Mouse (Mus musculus): ENCODE results near the gene Synrg.
A peak's percentile ranks its signal among the peaks of the same experiment; 100 is the strongest.

The Synrg gene

GRCm38 (mm10) chr11:84040621-84041020 is 76.4 kb downstream of the Synrg start:
- DNase-seq (ENCODE audit: low spot score), result no peak

- no peak for DNase-seq (ENCODE audit: low spot score)
These were observed 78.9 kb downstream of the Synrg start for GRCm38 (mm10) chr11:84042808-84043762.

GRCm38 (mm10) chr11:84044988-84045387 is 80.8 kb downstream of the Synrg start:
- DNase-seq (ENCODE audit: low spot score), result no peak

GRCm38 (mm10) chr11:84047270-84047669 is 83.0 kb downstream of the Synrg start:
- DNase-seq (ENCODE audit: low spot score), result no peak

GRCm38 (mm10) chr11:84048411-84048810 is 84.2 kb downstream of the Synrg start:
- no peak for DNase-seq (ENCODE audit: low spot score)

- no peak for DNase-seq (ENCODE audit: low spot score)
These were observed 88.8 kb downstream of the Synrg start for GRCm38 (mm10) chr11:84053055-84053454.

GRCm38 (mm10) chr11:84053524-84054163 is 89.4 kb downstream of the Synrg start:
- no peak for DNase-seq (ENCODE audit: low spot score)

- no peak for DNase-seq (ENCODE audit: low spot score)
These were observed 93.2 kb downstream of the Synrg start for GRCm38 (mm10) chr11:84057418-84057817.

GRCm38 (mm10) chr11:84059784-84060183 is 95.6 kb downstream of the Synrg start:
- no peak for DNase-seq (ENCODE audit: low spot score)

GRCm38 (mm10) chr11:84060635-84061034 is 96.4 kb downstream of the Synrg start:
- DNase-seq (ENCODE audit: low spot score), result no peak

- DNase-seq (ENCODE audit: low spot score), result no peak
These were observed 97.7 kb downstream of the Synrg start for GRCm38 (mm10) chr11:84061881-84062280.

- DNase-seq (ENCODE audit: low spot score), result no peak
These were observed 98.6 kb downstream of the Synrg start for GRCm38 (mm10) chr11:84062805-84063204.

GRCm38 (mm10) chr11:84063631-84064209 is 99.5 kb downstream of the Synrg start:
- DNase-seq (ENCODE audit: low spot score), result no peak

GRCm38 (mm10) chr11:84066071-84066481 is 101.8 kb downstream of the Synrg start:
- peak; percentile 46 for DNase-seq (ENCODE audit: low spot score)

GRCm38 (mm10) chr11:84066927-84067645 is 102.9 kb downstream of the Synrg start:
- DNase-seq (ENCODE audit: low spot score), result no peak

- peak; percentile 44 for DNase-seq (ENCODE audit: low spot score)
These were observed 103.5 kb downstream of the Synrg start for GRCm38 (mm10) chr11:84067720-84068190.

- DNase-seq (ENCODE audit: low spot score), result peak; percentile 50
These were observed 104.2 kb downstream of the Synrg start for GRCm38 (mm10) chr11:84068191-84069033.

GRCm38 (mm10) chr11:84069034-84069370 is 104.8 kb downstream of the Synrg start, which contains the start of gene Dusp14:
Gene Dusp14 (minus strand): TSS chr11:84069261.
- peak; percentile 21 for DNase-seq (ENCODE audit: low spot score)

GRCm38 (mm10) chr11:84072904-84073651 is 108.8 kb downstream of the Synrg start:
- DNase-seq (ENCODE audit: low spot score), result peak; percentile 59

Measured in yolk sac, embryonic 10.5 days (tissue).